In the genomic region with DNA sequence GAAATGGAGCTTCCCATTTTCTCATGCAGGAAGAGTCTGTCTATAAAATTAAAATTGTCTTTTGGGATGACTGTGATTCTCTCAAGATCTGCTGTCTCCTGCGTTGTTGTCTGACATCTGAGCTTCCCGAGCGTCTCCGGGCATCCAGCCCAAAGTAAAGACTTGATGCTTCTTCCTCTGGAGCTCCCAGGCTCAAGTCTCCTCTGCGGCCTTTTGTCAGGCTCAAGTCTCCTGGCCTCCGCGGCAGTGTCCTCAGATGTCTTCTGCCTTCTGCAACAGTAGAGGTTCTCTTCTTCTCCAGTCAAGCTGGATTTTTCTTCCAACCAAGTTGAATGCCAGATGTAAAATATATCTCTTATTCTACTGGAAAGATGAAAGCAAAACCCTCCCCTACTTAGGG, we compare ENCODE assay signal across 34 mouse cellular contexts. TPM values are rescaled to one million over a fixed set of nuclear protein-coding genes. Genes with fewer than 3 reads are reported as not detected.
DNase-seq lines count a peak whose midpoint lies in the region; ATAC-seq and TF ChIP-seq lines count a peak whose summit lies in the region.
"Had no signal": no experiment of that assay in that cellular context is flagged by ENCODE, and none has a peak within 500 bp of the region (broad histone marks: within the 10 kb centered on the region; RNA-seq: fewer than 3 reads in every experiment).

No protein-coding gene starts in this region.

- peak; percentile 71 for DNase-seq in gastrocnemius, adult 2 months
- no peak for DNase-seq in gastrocnemius, postnatal 10 days
- no peak for DNase-seq in liver
- peak; percentile 43 for DNase-seq in brain, adult 2 months (ENCODE audit: low read depth, low spot score)
- peak; percentile 76 for DNase-seq in skeletal muscle tissue, adult 2 months (ENCODE audit: low read depth, low spot score)
- no peak for DNase-seq in midbrain, embryonic 11.5 days (ENCODE audit: low spot score, missing footprints)
- DNase-seq: cerebellum, adult 2 months; layer of hippocampus, adult 9-11 months; lung, postnatal 36 days; right cerebral cortex, postnatal 4 days; thymus, postnatal 4 days had no signal

- H3K27me3 ChIP-seq in liver, embryonic 12.5 days (replicated peaks), result no peaks in the 10 kb centered on the region
- no peaks in the 10 kb centered on the region for H3K27me3 ChIP-seq in midbrain, embryonic 11.5 days (ENCODE audit: control insufficient read depth, insufficient read depth, low read length)
- H3K27me3 ChIP-seq: limb, embryonic 15.5 days; lung, embryonic 15.5 days; megakaryocyte, embryonic 14.5 days; midbrain, embryonic 13.5 days; neural tube, embryonic 13.5 days had no signal

- H3K4me2 ChIP-seq in liver, embryonic 12.5 days, result peak overlapping the region; percentile 56
- no peak overlapping the region for H3K4me2 ChIP-seq in midbrain, embryonic 11.5 days
- H3K4me2 ChIP-seq: hindbrain, embryonic 14.5 days; limb, embryonic 15.5 days; lung, embryonic 15.5 days; midbrain, embryonic 13.5 days; neural tube, embryonic 13.5 days had no signal

- 77% methylated on average over 7 of the region's 7 CpGs for WGBS in liver, embryonic 12.5 days (ENCODE audit: insufficient replicate concordance)
- WGBS in midbrain, embryonic 11.5 days, result 95% methylated on average over 7 of the region's 7 CpGs

- H3K36me3 ChIP-seq in liver, embryonic 12.5 days, result 0 out of 2 replicates have a peak, but pooled peaks cover 4% of the 10 kb centered on the region
- H3K36me3 ChIP-seq in midbrain, embryonic 11.5 days (ENCODE audit: control insufficient read depth, insufficient read depth, low read length), result no peaks in the 10 kb centered on the region
- H3K36me3 ChIP-seq: lung, embryonic 15.5 days; neural tube, embryonic 13.5 days had no signal

- H3K4me1 ChIP-seq in liver, embryonic 12.5 days, result peaks cover 66% of the 10 kb centered on the region
- peaks cover 10% of the 10 kb centered on the region; the same call in 1 of the 2 replicates for H3K4me1 ChIP-seq in midbrain, embryonic 11.5 days (ENCODE audit: control insufficient read depth, insufficient read depth, low read length)

- H3K9me3 ChIP-seq in liver, embryonic 12.5 days (replicated peaks), result no peaks in the 10 kb centered on the region
- H3K9me3 ChIP-seq in midbrain, embryonic 11.5 days (ENCODE audit: control insufficient read depth, low read length), result no peaks in the 10 kb centered on the region
- H3K9me3 ChIP-seq: heart, embryonic 10.5 days; limb, embryonic 10.5 days; limb, embryonic 15.5 days; lung, embryonic 15.5 days; megakaryocyte, embryonic 14.5 days; midbrain, embryonic 13.5 days; neural tube, embryonic 13.5 days had no signal

- ATAC-seq in liver, embryonic 12.5 days, result no peak
- no peak for ATAC-seq in midbrain, embryonic 11.5 days (ENCODE audit: low FRiP score)
- ATAC-seq: CD4-positive, CD25-positive, alpha-beta regulatory T cell, adult 4 months; inflammation-experienced regulatory T-cells, adult 6 months; midbrain, embryonic 13.5 days had no signal

- H3K4me3 ChIP-seq in gastrocnemius, adult 2 months, result no peak overlapping the region
- no peak overlapping the region for H3K4me3 ChIP-seq in liver, embryonic 12.5 days
- H3K4me3 ChIP-seq in midbrain, embryonic 11.5 days (ENCODE audit: low read depth, low read length), result no peak overlapping the region
- H3K4me3 ChIP-seq: heart, embryonic 10.5 days; limb, embryonic 10.5 days; limb, embryonic 15.5 days; lung, embryonic 15.5 days; midbrain, embryonic 13.5 days; neural tube, embryonic 13.5 days had no signal

- no peak for TF ChIP-seq CTCF in gastrocnemius, adult 2 months (IDR thresholded peaks at IDR 0.05)

- intact Hi-C loops in gastrocnemius, adult 2 months (cut with DNase I), result loop anchor here (10.0 kb wide), 1 partner anchor 354 kb away; a partner anchor contains a TSS

- peak overlapping the region; percentile 74 for H3K27ac ChIP-seq in gastrocnemius, adult 2 months
- no peak overlapping the region for H3K27ac ChIP-seq in liver, embryonic 12.5 days
- no peak overlapping the region for H3K27ac ChIP-seq in midbrain, embryonic 11.5 days (ENCODE audit: low read depth, low read length)
- H3K27ac ChIP-seq: heart, embryonic 10.5 days; hindbrain, embryonic 14.5 days; limb, embryonic 10.5 days; limb, embryonic 15.5 days; lung, embryonic 15.5 days; midbrain, embryonic 13.5 days; neural tube, embryonic 13.5 days had no signal

- H3K9ac ChIP-seq in liver, embryonic 12.5 days, result peak overlapping the region; percentile 3; the same call in 1 of the 2 replicates
- H3K9ac ChIP-seq in midbrain, embryonic 11.5 days (ENCODE audit: low read length), result no peak overlapping the region
- H3K9ac ChIP-seq: hindbrain, embryonic 14.5 days; limb, embryonic 15.5 days; lung, embryonic 15.5 days; midbrain, embryonic 13.5 days; neural tube, embryonic 13.5 days had no signal

RNA-seq across cellular contexts. Expression of a gene that starts 28.6 kb away (rescaled TPM):
- total RNA-seq in gastrocnemius, adult 2 months (2021), result 100 to 1,000 TPM; 203 to 251 TPM
- 100 to 1,000 TPM; 171 to 177 TPM for total RNA-seq in gastrocnemius, postnatal 10 days (2021)
- 25.7 and 27.0 TPM in 2 replicates for polyA plus RNA-seq in liver, embryonic 12.5 days (2016; fragmentation: Nextera tagmentation; extraction: Ambion mirVana)
- polyA plus RNA-seq in midbrain, embryonic 11.5 days (2014; fragmentation: Nextera tagmentation; extraction: Ambion mirVana), result 49.8 and 56.0 TPM in 2 replicates

RNA-seq across cellular contexts. Expression of a gene that starts 49.4 kb away (rescaled TPM):
- total RNA-seq in gastrocnemius, adult 2 months (2021), result not detected
- total RNA-seq in gastrocnemius, postnatal 10 days (2021), result not detected
- polyA plus RNA-seq in liver, embryonic 12.5 days (2016; fragmentation: Nextera tagmentation; extraction: Ambion mirVana), result not detected in 2 replicates
- not detected in 2 replicates for polyA plus RNA-seq in midbrain, embryonic 11.5 days (2014; fragmentation: Nextera tagmentation; extraction: Ambion mirVana)
- total RNA-seq: adrenal gland, postnatal 14 days; gastrocnemius, adult 8-10 months; granulocyte monocyte progenitor cell, adult 5-6 weeks; left cerebral cortex, postnatal 10 days had no signal
- polyA plus RNA-seq: brain, embryonic 14.5 days; cerebellum, adult 2 months; cortical plate, adult 2 months; embryonic facial prominence, embryonic 14.5 days; erythroblast, embryonic 14.5 days; forebrain, embryonic 11.5 days; heart, embryonic 10.5 days; heart, postnatal 0 days; hindbrain, embryonic 14.5 days; kidney, embryonic 16.5 days; limb, embryonic 10.5 days; limb, embryonic 15.5 days; midbrain, embryonic 13.5 days; neural tube, embryonic 13.5 days; testis, adult 2 months had no signal

Comparison
In these comparisons a context has a peak if more than half of its experiments do, and no peak if none do; other contexts are left out.
1. DNase-seq: peak in gastrocnemius, adult 2 months (single experiment), brain, adult 2 months (single experiment) and skeletal muscle tissue, adult 2 months (single experiment); none in gastrocnemius, postnatal 10 days (single experiment), liver (single experiment) and midbrain, embryonic 11.5 days (single experiment).